Mouse (Mus musculus) hindbrain, postnatal 0 days (tissue): ENCODE measurements around the gene Gm3435. TPM values are rescaled to one million over a fixed set of nuclear protein-coding genes. Genes with fewer than 3 reads are reported as not detected.

Experiments
- ATAC-seq: fragments of 200-750 bp; cut with Nextera tagmentation; 2 replicates; pipeline ENCODE4 v1.8.0; 2017; ENCODE audit warnings: mild to moderate bottlenecking, moderate TSS enrichment, moderate library complexity
- DNase-seq: peaks from one replicate; pipeline ENCODE4 v3.0.0-alpha.2; 2015; ENCODE audit warnings: low spot score
- H3K27ac ChIP-seq: fragments of 300-500 bp; sonication (generic); 2 replicates; pipeline ENCODE4 v1.5.1; 2014; ENCODE audit warnings: mild to moderate bottlenecking
- H3K27me3 ChIP-seq: fragments of 300-500 bp; sonication (generic); 2 replicates; pipeline ENCODE4 v1.6.1; 2014; ENCODE audit warnings: low read length, mixed read lengths; ENCODE audit not compliant: insufficient read depth
- H3K36me3 ChIP-seq: fragments of 300-500 bp; sonication (generic); 2 replicates; pipeline ENCODE4 v1.6.1; 2014; ENCODE audit warnings: low read length, mixed read lengths; ENCODE audit not compliant: insufficient read depth
- H3K4me1 ChIP-seq: fragments of 300-500 bp; sonication (generic); 2 replicates; pipeline ENCODE4 v1.6.1; 2014; ENCODE audit warnings: antibody characterized with exemption, low read length, mixed read lengths; ENCODE audit not compliant: insufficient read depth
- H3K4me2 ChIP-seq: fragments of 300-500 bp; sonication (generic); 2 replicates; pipeline ENCODE4 v1.6.1; 2014; ENCODE audit warnings: low read depth, mild to moderate bottlenecking, low read length, moderate library complexity, mixed read lengths
- H3K4me3 ChIP-seq: fragments of 300-500 bp; sonication (generic); 2 replicates; pipeline ENCODE4 v1.5.1; 2014; ENCODE audit warnings: low read length
- H3K9ac ChIP-seq: fragments of 300-500 bp; sonication (generic); replicated peaks from 2 replicates; pipeline ENCODE4 v1.6.1; 2014; ENCODE audit warnings: mild to moderate bottlenecking, low read length, moderate library complexity, mixed read lengths
- H3K9me3 ChIP-seq: fragments of 300-500 bp; sonication (generic); 2 replicates; pipeline ENCODE4 v1.6.1; 2016; ENCODE audit warnings: low read length, mixed read lengths
- CTCF ChIP-seq: IDR thresholded peaks from 2 replicates; pipeline ENCODE4 v1.5.1; 2016; ENCODE audit warnings: antibody characterized with exemption, control low read depth, low read depth
- WGBS: fragments of 180-500 bp; shearing (Covaris S2); extraction: QIAGEN DNeasy Blood & Tissue Kit; methylation state at CpG from one replicate; pipeline ENCODE4 v1.1.7; 2014; 5-methylcytosine and 5-hydroxymethylcytosine counted together
- polyA plus RNA-seq: library from polyadenylated mRNA; unstranded; fragments of >200 nt; fragmentation: Nextera tagmentation; extraction: Ambion mirVana; gene quantifications from 2 replicates; pipeline ENCODE4 v1.2.1, GENCODE M21; 2015
- total RNA-seq: library from RNA; depleted of rRNA; stranded (reverse); fragments of >200 nt; gene quantifications from 2 replicates; pipeline ENCODE4 v1.2.3, GENCODE M21; 2014; rRNA removed

Gene Gm3435
- total and polyA plus RNA-seq, 2 experiments from 2014 or later: 7.7 to 7.8 TPM

DNA sequence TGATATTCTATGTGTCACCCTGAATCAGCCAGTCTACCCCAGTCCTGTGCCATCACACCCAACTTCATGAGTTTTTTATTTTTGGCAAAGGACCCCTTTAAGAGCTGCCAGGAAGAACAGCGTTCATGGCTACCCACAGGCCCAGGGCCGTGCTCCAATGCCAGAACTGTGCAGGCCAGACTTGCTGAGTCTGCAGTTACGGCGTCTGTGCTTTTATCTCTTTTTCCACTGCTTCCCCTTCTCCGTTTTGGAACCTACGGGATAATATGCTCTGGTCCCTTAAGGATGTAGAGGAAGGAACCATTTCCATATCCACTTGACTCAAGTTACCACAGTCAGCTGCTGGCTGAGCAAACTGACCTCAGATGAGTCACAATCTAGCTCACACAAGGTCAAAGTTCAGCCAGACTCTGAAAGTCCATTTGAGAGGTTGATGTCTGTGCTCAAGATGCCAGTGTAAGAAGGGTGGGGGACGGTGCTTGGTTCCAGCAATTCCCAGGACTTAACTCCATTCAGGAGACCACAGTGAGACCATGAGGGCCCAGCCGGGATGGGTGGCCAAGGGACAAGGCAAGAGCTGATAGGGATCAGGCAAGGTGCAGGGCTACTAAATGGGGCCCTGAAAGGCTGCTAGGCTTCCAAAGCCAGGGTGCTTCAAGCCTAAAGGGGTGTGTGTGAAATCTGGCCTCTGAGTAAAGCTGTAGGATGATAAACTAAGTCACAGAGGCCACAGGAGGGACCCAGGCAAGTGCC, 58.2 kb downstream of the Gm3435 start:
- no peak overlapping the region for H3K9ac ChIP-seq
- no peak overlapping the region for H3K4me3 ChIP-seq
- no peak overlapping the region for H3K4me2 ChIP-seq
- DNase-seq (no peak), ATAC-seq (no peak)
- no peaks in the 10 kb centered on the region for H3K9me3 ChIP-seq
- no peak for TF ChIP-seq CTCF
- WGBS: 60% methylated on average over 8 of the region's 8 CpGs
- 0 out of 2 replicates have a peak, but pooled peaks cover 3% of the 10 kb centered on the region for H3K36me3 ChIP-seq
- H3K27me3 ChIP-seq: no peaks in the 10 kb centered on the region
- no peak overlapping the region for H3K27ac ChIP-seq
- H3K4me1 ChIP-seq: peaks cover 4% of the 10 kb centered on the region; the same call in 1 of the 2 replicates

DNA sequence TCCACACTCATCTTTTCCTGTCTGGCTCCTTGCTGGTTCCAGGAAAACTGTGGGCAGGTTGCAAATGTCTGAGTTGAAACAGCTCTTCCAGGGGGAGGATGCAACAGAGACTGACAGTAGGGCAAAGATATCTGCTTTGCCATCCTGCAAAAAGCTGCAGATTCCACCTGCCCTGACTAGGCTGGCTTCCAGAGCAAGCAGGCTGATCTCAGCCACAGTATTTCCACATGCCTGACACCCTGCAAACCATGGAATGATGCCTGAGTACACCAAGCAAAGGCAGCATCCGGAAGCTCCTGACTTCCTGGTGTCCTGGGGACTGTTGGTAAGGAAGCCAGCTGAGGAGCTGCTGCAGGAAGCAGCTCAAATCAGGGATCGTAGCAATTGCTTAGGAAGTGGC, 59.1 kb downstream of the Gm3435 start:
- TF ChIP-seq CTCF: no peak
- Histone ChIP-seq H3K4me3 (no peak overlapping the region), H3K27ac (no peak overlapping the region), H3K4me1 (peaks cover 4% of the 10 kb centered on the region; the same call in 1 of the 2 replicates), H3K9ac (no peak overlapping the region), H3K36me3 (no peaks in the 10 kb centered on the region), H3K9me3 (no peaks in the 10 kb centered on the region), H3K4me2 (no peak overlapping the region), H3K27me3 (no peaks in the 10 kb centered on the region)
- DNase-seq (no peak), ATAC-seq (no peak)
- WGBS: 58% methylated on average over 2 of the region's 2 CpGs

Other genes with a start within 250 kb of the Gm3435 start
- gene Wdr27, start 67.0 kb upstream of the Gm3435 start, total RNA-seq: 0.36 and 1.3 TPM in 2 replicates
- gene Wdr27, start 67.0 kb upstream of the Gm3435 start, polyA plus RNA-seq: 11.1 and 11.8 TPM in 2 replicates
- gene 1600012H06Rik, start 67.0 kb upstream of the Gm3435 start, total RNA-seq: 9.7 and 16.1 TPM in 2 replicates
- gene 1600012H06Rik, start 67.0 kb upstream of the Gm3435 start, polyA plus RNA-seq: 23.9 and 25.4 TPM in 2 replicates
- 35.4 and 38.3 TPM in 2 replicates for gene Phf10, start 48.9 kb upstream of the Gm3435 start, total RNA-seq
- gene Phf10, start 48.9 kb upstream of the Gm3435 start, polyA plus RNA-seq: 12.5 and 15.9 TPM in 2 replicates
- gene 9030025P20Rik, start 31.7 kb upstream of the Gm3435 start, total RNA-seq: 7.4 and 9.8 TPM in 2 replicates
- 8.7 and 8.9 TPM in 2 replicates for gene 9030025P20Rik, start 31.7 kb upstream of the Gm3435 start, polyA plus RNA-seq
- 1.3 TPM in 1 of 2 replicates, not detected in the other for gene Gm3417, start 31.4 kb upstream of the Gm3435 start, total RNA-seq
- 1.3 and 3.3 TPM in 2 replicates for gene Gm3417, start 31.4 kb upstream of the Gm3435 start, polyA plus RNA-seq
- gene Ermard, start 31.0 kb downstream of the Gm3435 start, total RNA-seq: 37.8 and 44.2 TPM in 2 replicates
- gene Ermard, start 31.0 kb downstream of the Gm3435 start, polyA plus RNA-seq: 54.0 and 59.2 TPM in 2 replicates
- not detected in 2 replicates for gene Tcte3, start 31.3 kb downstream of the Gm3435 start, total RNA-seq
- 1.0 and 2.3 TPM in 2 replicates for gene Tcte3, start 31.3 kb downstream of the Gm3435 start, polyA plus RNA-seq
- 0.99 and 1.7 TPM in 2 replicates for gene Gm3448, start 31.4 kb downstream of the Gm3435 start, total RNA-seq
- 1.4 and 2.3 TPM in 2 replicates for gene Gm3448, start 31.4 kb downstream of the Gm3435 start, polyA plus RNA-seq